Mouse (Mus musculus) cerebellum, adult (tissue): ENCODE results near the gene Erap1.
"Not testable (repeated sequence)": the region's sequence is repeated elsewhere in the genome, so short reads cannot be mapped to it uniquely, and the experiment has no call there.

Source experiments
- ATAC-seq: cut with Nextera tagmentation; 2 replicates; pipeline ENCODE4 v1.9.2; 2017; ENCODE audit warnings: mild to moderate bottlenecking, moderate library complexity, mixed read lengths; ENCODE audit not compliant: insufficient number of reproducible peaks, low FRiP score, low TSS enrichment

Gene Erap1

DNA sequence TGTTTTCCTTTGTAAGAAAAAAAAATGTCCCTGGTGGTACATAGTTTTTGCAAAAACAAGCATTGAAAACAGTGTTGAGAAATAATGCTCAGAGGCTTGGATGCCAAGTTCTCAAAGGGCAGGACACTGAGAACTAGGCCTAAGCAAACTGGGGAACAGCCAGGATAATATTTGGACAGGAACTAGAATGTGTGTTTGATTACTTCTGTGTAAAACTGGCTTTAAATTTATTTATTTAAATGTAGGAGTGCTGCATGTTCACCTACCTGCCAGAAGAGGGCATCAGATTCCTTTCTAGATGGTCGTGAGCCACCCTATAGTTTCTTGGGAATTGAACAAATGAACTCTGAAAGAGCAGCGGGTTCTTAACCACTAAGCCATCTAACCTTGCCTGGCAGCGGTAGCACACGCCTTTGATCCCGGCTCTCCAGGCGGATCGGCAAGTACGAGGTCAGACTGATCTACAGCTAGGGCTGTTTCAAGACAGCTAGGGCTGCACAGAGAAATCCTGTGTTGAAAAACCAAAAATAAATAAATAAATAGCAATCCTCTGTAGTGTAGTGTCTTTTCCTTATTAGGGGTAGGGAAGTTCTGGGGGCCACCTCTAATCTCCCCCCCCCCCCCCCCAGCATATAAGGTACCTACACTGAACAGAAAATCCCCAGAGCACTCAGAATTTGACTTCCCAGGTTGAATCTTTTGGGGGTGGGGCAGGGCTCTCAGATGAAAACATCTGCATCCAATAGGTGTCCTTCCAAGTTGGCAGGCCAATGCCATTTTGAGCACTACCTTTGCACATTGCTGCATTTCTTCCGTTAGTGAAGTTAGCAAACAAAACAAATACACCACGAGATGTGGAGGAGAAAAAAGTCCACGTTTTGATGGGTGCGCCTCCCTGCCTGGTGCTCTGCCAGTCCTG, at the start of gene Erap1:
TSS of gene Erap1 (plus strand) at position 776 of the 919 bp plus-strand sequence.
- peak; percentile 49 for ATAC-seq

DNA sequence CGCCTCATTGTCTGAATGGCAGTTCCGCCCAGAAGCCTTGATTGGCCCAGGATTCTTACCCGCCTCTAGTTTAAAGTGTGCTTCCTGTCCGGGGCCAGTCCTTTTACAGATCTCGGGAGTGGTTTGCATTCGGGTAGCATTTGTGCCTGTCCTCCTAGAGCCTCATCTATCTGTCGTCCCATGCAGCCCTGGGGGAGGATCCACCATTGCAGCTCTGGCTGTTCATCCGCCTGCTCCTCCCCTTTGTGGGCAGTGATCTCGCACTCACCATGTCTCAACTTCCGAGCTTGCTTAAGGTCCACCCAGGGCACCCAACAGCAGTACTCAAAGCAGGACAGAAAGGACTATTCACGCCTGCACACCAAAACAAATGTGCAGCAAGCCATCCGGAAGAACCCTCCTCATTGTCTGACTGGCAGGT, 48.0 kb upstream of the Erap1 start:
- not testable (repeated sequence) for ATAC-seq

DNA sequence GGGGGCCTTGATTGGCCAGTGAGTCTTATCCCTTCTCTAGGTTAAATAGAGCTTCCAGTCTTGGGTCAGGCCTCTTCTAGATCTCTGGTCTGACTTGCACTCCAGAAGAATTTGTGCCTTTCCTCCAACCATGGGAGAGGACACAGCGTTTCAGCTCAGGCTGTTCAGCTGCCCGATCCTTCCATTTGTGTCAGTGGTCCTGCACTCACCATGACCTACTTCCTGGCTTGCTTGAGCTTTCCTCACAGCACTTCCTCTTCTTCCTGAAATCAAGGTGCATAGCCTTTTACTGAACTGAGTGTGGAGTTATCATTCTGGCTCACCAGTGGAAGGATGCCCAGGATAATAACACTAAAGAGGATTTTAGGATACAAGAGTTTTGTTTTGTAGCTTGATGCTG, 47.5 kb upstream of the Erap1 start:
- not testable (repeated sequence) for ATAC-seq

DNA sequence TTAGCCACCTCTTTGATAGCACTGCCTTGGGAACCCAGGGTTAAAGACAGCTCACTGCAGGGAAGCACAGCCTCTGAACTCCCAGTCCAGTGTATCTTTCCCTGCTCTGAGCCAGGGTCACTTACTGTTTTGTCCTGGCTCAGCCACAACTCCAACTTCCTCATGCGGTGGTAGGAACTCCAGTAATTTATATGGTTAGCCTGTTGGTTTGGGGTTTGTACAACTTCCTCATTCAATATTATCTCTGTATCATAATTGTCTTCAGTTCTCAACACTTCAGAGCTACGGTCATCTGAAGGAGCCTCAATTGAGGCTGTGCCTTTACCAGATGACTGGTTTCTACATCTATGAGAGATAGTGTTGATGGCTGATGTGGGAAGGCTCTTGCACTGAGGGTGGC, 42.3 kb upstream of the Erap1 start:
- not testable (repeated sequence) for ATAC-seq

DNA sequence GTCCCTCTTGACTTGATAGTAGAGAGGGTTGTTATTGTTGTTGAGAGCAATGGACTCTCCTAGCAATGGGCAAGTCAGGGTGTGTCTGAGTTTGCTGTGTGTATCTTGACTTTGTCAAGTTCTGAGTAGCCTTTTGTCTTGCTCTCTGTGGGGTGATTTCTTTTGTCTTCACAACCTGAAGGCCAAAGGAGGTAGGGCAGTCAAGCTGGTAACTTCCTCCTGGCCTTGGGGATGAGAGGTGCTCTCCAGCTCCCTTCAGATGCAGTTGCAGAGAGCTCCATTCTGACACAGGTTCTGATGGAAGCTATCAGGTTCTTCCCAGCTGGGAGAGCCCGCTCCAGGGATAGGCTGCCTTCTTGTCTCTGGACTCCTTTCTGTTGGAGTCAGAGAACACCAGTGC, 37.6 kb upstream of the Erap1 start:
- ATAC-seq, result not testable (repeated sequence)

DNA sequence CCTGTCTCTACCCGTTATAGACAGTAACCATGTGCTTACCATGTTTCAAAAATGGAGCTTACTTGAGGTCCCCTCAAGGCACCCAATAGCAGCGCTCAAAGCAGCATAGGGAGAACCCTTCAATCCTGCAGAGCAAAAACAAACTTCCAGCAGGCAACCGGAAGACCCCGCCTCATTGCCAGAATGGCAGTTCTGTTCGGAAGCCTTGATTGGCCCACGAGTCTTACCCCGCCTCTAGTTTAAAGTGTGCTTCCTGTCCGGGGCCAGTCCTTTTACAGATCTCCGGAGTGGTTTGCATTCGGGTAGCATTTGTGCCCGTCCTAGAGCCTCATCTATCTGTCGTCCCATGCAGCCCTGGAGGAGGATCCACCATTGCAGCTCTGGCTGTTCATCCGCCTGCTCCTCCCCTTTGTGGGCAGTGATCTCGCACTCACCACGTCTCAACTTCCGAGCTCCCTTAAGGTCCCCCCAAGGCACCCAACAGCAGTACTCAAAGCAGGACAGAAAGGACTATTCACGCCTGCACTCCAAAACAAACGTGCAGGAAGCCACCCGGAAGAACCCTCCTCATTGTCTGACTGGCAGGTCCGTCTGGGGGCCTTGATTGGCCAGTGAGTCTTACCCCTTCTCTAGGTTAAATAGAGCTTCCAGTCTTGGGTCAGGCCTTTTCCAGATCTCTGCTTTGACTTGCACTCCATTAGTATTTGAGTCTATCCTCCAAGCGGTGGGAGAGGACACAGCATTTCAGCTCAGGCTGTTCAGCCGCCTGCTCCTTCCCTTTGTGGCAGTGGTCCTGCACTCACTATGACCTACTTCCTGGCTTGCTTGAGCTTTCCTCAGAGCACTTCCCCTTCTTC, 22.0 kb upstream of the Erap1 start:
- ATAC-seq, result peak; percentile 97

DNA sequence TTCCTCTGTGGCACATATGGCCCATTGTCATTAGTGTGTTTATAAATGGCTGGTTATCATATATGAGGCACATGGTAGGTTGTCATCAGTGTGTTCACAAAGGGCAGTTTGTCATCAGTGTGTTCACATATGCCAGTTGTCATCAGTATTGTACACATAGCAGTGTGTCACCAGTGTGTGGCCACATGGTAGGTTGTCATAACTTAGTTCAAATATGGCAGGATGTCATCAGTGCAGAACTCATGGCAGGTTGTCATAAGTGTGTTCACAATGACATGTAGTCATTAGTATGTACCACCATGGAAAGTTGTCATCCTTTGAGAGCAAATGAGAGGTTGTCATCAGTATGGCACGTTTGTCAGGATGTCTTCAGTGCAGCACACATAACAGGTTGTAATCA, 7.0 kb upstream of the Erap1 start:
- no peak for ATAC-seq

DNA sequence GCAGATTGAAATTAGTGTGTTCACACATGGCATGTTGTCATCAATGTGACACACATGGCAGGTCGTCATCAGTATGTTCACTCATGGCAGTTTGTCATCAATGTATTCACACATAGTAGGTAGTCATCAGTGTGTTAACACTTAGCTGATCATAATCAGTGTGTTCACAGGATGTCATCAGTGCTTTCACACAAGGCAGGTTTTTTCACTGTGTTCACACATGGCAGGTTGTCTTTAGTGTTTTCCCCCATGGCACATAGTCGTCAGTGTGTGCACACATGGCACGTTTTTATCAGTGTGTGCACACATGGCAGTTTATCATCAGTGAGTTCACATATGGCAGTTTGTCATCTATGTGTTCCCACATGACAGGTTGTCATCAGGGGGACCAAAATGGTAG, 6.5 kb upstream of the Erap1 start:
- ATAC-seq, result no peak

DNA sequence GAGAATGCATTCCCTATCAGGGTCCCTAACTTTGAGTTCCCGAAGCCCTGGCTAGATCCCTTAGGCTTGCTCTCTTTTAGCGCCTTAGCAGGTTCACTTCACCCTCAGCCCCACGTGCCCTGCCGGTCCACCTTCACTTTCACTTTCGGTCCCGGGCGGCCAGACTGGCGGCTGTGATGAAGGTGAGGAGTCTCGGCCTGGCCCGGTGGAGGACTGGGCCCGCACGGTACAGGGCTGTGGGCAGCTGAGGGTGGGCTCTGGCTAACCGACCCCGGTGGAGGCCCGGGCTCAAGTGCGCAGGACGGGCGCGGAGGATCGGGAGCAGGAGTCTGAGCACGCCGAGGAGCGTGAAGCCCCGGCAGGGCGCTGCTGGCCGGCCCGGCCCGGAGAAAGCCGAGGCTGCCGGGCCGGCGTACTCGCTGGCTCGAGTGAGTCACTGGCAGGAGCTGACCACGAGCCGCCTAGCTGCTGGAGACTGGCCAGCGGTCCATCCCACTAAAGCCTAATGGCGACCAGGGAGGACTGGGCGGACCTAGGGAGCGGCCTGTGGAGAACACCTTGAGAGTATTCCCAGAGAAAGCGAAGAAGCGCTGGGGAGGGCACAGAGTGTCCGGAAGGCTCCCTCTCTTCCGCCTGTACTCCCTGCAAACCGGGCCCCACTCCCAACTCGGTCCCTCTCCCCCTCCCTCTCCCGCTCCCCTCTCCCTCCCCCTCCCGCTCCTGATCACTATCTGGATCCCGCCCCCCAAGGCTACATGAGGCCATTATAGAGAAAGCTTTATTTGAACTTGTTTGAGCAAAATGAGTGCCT, 549 bp downstream of the Erap1 start:
- ATAC-seq, result peak; percentile 89

DNA sequence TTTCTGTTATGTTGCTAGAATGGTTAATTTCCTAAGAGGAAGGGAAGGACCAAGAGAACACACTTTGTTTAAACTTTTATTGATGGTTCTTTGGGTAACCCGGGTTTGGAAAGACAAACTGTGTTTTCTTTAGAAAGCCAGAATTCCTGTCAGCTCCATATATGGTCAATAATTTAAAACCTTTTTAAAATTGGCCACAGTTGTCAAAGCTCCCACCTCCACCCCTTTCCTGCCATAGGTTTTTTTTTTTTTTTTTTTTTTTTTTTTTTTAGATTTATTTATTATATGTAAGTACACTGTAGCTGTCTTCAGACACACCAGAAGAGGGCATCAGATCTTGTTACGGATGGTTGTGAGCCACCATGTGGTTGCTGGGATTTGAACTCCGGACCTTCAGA, 1.2 kb downstream of the Erap1 start:
- not testable (repeated sequence) for ATAC-seq

DNA sequence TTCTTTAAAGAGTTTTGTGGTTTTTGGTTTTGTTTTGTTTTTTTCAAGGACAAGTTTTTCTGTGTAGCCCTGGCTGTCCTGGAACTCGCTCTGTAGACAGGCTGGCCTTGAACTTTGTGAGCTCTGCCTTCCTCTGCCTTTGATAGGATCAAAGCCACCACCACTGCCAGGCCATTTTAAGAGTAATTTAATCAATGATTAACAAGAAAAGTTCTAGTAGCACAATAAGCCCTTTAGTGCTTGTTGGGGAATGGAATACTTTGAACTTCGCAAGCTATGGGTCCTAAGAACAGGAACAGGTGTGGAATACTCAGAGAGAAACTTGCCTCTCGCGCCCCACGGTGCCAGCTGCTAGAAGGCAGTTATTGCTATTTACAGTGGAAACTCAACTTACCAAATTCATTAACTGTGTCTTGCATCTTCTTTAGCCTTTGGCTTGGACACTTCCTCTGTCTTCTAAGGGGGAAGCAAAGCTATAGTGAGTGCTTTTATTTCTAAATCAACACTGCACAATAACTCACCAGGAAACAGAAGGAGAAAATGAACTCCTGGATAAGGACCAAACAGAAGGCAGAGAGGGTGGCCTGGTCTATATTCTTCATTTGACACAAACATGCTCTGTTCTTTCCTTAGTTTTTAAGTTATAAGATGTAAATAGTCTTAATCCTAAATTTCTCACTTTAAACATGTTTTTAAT, 56.3 kb downstream of the Erap1 start:
- no peak for ATAC-seq

DNA sequence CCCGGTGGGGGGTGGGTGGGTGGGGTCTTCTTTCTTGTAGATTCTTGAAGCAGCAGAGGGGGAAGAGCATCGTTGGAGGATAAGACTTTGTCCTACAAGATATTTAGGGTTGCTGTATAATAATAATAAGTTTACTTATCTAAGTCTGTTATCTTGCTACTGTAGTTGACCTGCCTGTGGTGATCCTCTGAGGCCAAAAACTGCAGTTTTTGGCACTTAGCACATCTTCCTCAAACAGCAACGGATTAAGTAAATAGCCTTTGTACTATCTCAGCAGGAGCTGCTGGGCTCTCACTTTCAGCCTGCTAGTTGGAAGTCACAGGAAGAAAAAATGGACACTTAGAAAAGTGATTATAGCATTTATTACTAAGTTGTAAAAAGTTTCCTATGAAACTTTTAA, 56.9 kb downstream of the Erap1 start:
- no peak for ATAC-seq

DNA sequence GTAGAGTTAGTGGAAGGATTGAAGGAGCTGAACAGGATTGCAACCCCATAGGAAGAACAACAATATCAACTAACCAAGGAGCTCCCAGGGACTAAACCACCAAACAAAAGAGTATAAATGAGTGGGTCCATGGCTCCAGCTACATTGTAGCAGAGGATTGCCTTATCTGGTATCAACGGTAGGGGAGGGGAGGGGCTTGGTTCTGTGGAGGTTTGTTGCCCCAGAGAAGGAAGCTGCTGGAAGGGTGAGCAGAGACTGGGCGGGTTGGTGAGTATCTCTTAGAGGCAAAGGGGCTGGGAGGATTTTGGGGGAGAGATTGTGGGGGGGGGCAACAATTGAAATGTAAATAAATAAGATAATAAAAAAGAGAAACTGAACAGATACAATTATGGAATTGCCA, 79.6 kb downstream of the Erap1 start:
- ATAC-seq, result no peak

DNA sequence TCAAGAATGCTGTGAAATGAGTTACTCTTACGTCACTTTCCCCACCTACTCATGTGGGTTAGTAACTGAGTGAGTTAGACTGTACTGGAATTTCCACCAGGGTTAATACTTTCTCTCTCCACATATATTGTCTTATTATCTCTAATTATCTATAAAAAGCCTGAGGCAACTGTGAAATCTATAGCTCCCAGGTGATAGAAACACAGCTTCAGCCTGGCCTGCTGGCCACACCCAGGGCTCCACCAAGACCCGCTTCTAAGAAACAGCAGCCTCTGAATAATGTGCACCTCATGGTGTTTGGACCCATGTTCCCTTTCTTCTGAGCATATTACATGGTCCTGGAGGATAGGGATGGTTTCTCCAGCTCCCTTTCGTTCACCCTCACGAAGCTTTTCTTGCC, 94.4 kb downstream of the Erap1 start:
- no peak for ATAC-seq

DNA sequence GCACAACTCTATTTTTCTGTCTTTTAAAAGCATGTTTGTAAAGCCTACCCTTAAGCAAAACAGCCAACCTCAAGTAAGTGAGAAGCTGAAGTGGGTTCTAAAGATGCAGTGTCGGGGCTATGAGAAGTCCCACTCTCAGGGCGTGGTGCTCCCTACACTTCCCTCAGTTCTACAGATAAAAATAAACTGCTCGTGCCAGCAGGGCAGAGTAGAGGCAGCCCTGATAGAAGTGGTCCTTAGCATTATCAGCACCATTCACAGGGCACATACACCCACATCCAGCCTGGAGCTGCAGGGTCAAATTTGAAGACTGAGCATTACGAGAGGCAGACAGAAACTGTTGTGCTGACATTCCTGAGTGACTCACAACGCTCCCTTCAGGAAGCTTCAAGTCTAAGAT, 96.5 kb downstream of the Erap1 start:
- ATAC-seq, result no peak

DNA sequence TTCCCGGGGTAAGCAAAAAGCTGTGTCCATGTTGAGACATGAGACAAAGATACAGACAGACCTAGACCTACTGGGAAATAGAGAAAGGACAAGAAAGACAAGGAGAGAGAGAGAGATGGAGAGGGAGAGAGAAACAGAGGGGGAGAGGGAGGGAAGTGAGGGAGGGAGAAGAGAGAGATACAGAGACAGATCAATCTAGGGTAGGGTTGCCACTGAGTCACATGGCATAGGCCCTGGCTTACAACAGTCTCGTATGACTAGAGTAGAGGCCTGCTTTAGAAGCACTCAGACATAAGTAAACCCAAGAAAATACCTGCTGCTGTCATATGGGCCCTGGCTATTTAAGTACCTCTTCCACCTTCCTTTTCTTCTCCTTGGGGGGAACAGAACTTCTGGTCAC, 97.0 kb downstream of the Erap1 start:
- no peak for ATAC-seq
